Mouse (Mus musculus): Measurements from ENCODE around the gene Olfr610.

GRCm38 (mm10) chr7:103469577-103469976, 42.3 kb downstream of the Olfr610 start, which contains the start of gene Olfr608:
- TF ChIP-seq POLR2A (IDR thresholded peaks at IDR 0.05; ENCODE audit: borderline replicate concordance, insufficient read depth, low read length) (no peak), CTCF (IDR thresholded peaks at IDR 0.05; ENCODE audit: borderline replicate concordance, insufficient read depth, low read depth, low read length) (no peak)

All from cerebellum, adult 2 months (tissue).